Mouse (Mus musculus) small intestine, adult 2 months (tissue): ENCODE data around the gene Coro1c. TPM values are rescaled to one million over a fixed set of nuclear protein-coding genes. Genes with fewer than 3 reads are reported as not detected.

Experiments used
- H3K27ac ChIP-seq: fragments of 200-500 bp; 2 replicates; pipeline ENCODE4 v1.5.1; 2012; ENCODE audit warnings: low read depth, low read length, control low read depth, inconsistent platforms; ENCODE audit not compliant: insufficient read depth
- H3K27me3 ChIP-seq: fragments of 200-500 bp; 2 replicates; pipeline ENCODE4 v1.6.1; 2012; ENCODE audit warnings: mild to moderate bottlenecking, moderate library complexity, low read length, inconsistent platforms; ENCODE audit not compliant: control insufficient read depth, insufficient read depth
- H3K36me3 ChIP-seq: fragments of 200-500 bp; 2 replicates; pipeline ENCODE4 v1.6.1; 2012; ENCODE audit warnings: mild to moderate bottlenecking, low read length, control low read depth, inconsistent platforms; ENCODE audit not compliant: control insufficient read depth, insufficient read depth
- H3K4me1 ChIP-seq: fragments of 200-500 bp; 2 replicates; pipeline ENCODE4 v1.6.1; 2012; ENCODE audit warnings: low read length, inconsistent platforms, mixed read lengths; ENCODE audit not compliant: control insufficient read depth, insufficient read depth, insufficient read length
- H3K4me3 ChIP-seq: fragments of 200-500 bp; 2 replicates; pipeline ENCODE4 v1.5.1; 2012; ENCODE audit warnings: low read depth, mild to moderate bottlenecking, control low read depth, inconsistent platforms, low read length, moderate library complexity
- CTCF ChIP-seq: fragments of 200-500 bp; IDR thresholded peaks from 2 replicates; pipeline ENCODE4 v1.5.1; 2012; ENCODE audit warnings: low read depth, mild to moderate bottlenecking, control low read depth, inconsistent platforms, low read length, moderate library complexity, mixed read lengths; ENCODE audit not compliant: insufficient replicate concordance, insufficient read length; ENCODE audit errors: extremely low read depth
- POLR2A ChIP-seq: fragments of 200-500 bp; IDR thresholded peaks from 2 replicates; pipeline ENCODE4 v1.6.1; 2012; ENCODE audit warnings: low read depth, mild to moderate bottlenecking, control low read depth, inconsistent platforms, low read length, moderate library complexity
- WGBS: fragments of 180-500 bp; shearing (Covaris S2); methylation state at CpG from one replicate; pipeline ENCODE4 v1.1.7; 2018; 5-methylcytosine and 5-hydroxymethylcytosine counted together
- polyA plus RNA-seq: library from polyadenylated mRNA; depleted of rRNA; stranded (reverse); fragments of >200 nt; gene quantifications from 2 replicates; pipeline ENCODE4 v1.2.3, GENCODE M21; 2012; rRNA removed

Gene Coro1c
- polyA plus RNA-seq, 1 experiment: 144 TPM

- no peaks in the 10 kb centered on the region for H3K36me3 ChIP-seq
- no peaks in the 10 kb centered on the region for H3K4me1 ChIP-seq
- TF ChIP-seq CTCF (no peak), POLR2A (no peak)
- H3K4me3 ChIP-seq: peak overlapping the region; percentile 4
- no peaks in the 10 kb centered on the region for H3K27me3 ChIP-seq
- no peak overlapping the region for H3K27ac ChIP-seq
- WGBS: 26% methylated on average over 19 of the region's 19 CpGs
Measured at GRCm38 (mm10) chr5:113797149-113797882, 111.2 kb downstream of the Coro1c start.

- H3K36me3 ChIP-seq: no peaks in the 10 kb centered on the region
- peaks cover under 1% of the 10 kb centered on the region; the same call in 1 of the 2 replicates for H3K4me1 ChIP-seq
- TF ChIP-seq CTCF (no peak), POLR2A (no peak)
- 12% methylated on average over 13 of the region's 13 CpGs for WGBS
- no peak overlapping the region for H3K4me3 ChIP-seq
- H3K27ac ChIP-seq: no peak overlapping the region
- H3K27me3 ChIP-seq: no peaks in the 10 kb centered on the region
Measured at GRCm38 (mm10) chr5:113796401-113797148, 112.0 kb downstream of the Coro1c start.

Other genes starting within 250 kb of the Coro1c start
- gene 1700069L16Rik, start 184.0 kb downstream of the Coro1c start, polyA plus RNA-seq: not detected in 2 replicates
- 4.1 and 4.7 TPM in 2 replicates for gene Ficd, start 173.0 kb downstream of the Coro1c start, polyA plus RNA-seq
- 9.3 and 10.7 TPM in 2 replicates for gene Sart3, start 136.2 kb downstream of the Coro1c start, polyA plus RNA-seq
- 31.2 and 57.5 TPM in 2 replicates for gene Iscu, start 136.0 kb downstream of the Coro1c start, polyA plus RNA-seq
- 10.1 and 13.5 TPM in 2 replicates for gene Tmem119, start 108.2 kb downstream of the Coro1c start, polyA plus RNA-seq
- gene Selplg, start 76.1 kb downstream of the Coro1c start, polyA plus RNA-seq: 31.5 and 52.3 TPM in 2 replicates
- 6.7 and 11.3 TPM in 2 replicates for gene Ssh1, start 85.1 kb upstream of the Coro1c start, polyA plus RNA-seq
- gene Dao, start 94.9 kb upstream of the Coro1c start, polyA plus RNA-seq: 11.9 and 16.8 TPM in 2 replicates
- 6.2 and 10.9 TPM in 2 replicates for gene Usp30, start 156.7 kb upstream of the Coro1c start, polyA plus RNA-seq
- 0.15 and 0.42 TPM in 2 replicates for gene Svop, start 182.8 kb upstream of the Coro1c start, polyA plus RNA-seq
- 3.1 and 6.6 TPM in 2 replicates for gene Alkbh2, start 219.5 kb upstream of the Coro1c start, polyA plus RNA-seq
- 4.8 and 6.7 TPM in 2 replicates for gene Ung, start 221.6 kb upstream of the Coro1c start, polyA plus RNA-seq
- 3.1 and 5.9 TPM in 2 replicates for gene Acacb, start 237.8 kb upstream of the Coro1c start, polyA plus RNA-seq